Mouse (Mus musculus): ENCODE measurements around the gene Fgfr2.

DNA sequence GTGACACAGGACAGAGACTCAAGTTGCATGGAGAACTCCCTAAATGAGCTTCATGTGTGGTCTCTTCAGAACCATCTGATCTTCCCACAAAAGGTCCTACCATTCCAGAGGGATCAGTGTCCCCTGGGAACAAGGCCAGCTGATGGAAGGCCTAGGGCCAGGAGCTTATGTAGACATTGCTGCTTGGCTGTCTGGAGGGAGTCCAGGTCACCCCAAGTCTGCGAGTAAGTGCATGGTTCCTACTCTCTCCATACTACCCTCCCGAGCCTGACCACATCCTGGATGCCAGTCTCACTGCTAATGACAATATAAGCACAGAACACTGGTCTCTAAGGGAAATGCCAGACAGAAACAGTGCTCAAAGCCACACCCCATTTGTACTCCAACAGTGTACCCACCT is 39.0 kb upstream of the Fgfr2 start:
- TF ChIP-seq CTCF (IDR thresholded peaks at IDR 0.05; ENCODE audit: control insufficient read depth, insufficient read depth, insufficient replicate concordance, low read depth, low read length) (no peak), POLR2A (IDR thresholded peaks at IDR 0.05; ENCODE audit: control insufficient read depth, low read depth, low read length) (no peak)
